Mouse (Mus musculus): ENCODE measurements at regions not wholly inside any gene's neighbourhood (a gene's known extent, or its start where the extent isn't known, plus 50 kb on each side); places are given as distances from the start of the nearest gene placed in this dataset.

GRCm38 (mm10) chr9:43575659-43576058, 168.1 kb upstream of the Nectin1 start:
- Histone ChIP-seq H3K4me1 (no peaks in the 10 kb centered on the region), H3K9me3 (no peaks in the 10 kb centered on the region), H3K4me2 (replicated peaks) (no peak overlapping the region), H3K9ac (no peak overlapping the region), H3K27ac (no peak overlapping the region), H3K4me3 (no peak overlapping the region), H3K36me3 (no peaks in the 10 kb centered on the region), H3K27me3 (no peaks in the 10 kb centered on the region)
- 88% methylated on average over 6 of the region's 6 CpGs for WGBS
- no peak for ATAC-seq (ENCODE audit: insufficient number of reproducible peaks, insufficient read depth, low FRiP score, low TSS enrichment)

DNA sequence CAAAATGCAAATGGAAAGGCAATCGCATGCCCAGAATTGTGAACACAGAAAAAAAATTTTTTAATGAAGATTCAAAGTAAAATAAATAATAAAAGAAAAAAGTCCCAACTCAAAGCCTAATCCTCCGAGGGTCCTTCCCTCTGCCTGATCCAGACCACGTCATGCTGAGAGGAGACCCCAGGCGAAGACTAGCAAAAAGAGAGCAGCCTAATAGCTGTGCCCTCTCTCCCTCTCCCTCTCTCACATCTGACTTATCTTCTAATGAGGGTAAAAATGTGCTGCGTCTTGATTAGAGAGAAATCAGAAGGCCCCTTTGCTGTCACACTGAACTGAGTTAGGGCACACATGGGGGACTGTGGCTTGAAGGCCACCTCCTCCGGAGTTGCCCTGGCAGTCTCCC, 163.1 kb upstream of the Nectin1 start:
- no peak overlapping the region for H3K4me3 ChIP-seq
- H3K4me2 ChIP-seq (replicated peaks), result no peak overlapping the region
- no peak for ATAC-seq (ENCODE audit: insufficient number of reproducible peaks, insufficient read depth, low FRiP score, low TSS enrichment)
- H3K9me3 ChIP-seq, result no peaks in the 10 kb centered on the region
- 42% methylated on average over 6 of the region's 6 CpGs for WGBS
- no peaks in the 10 kb centered on the region for H3K36me3 ChIP-seq
- no peaks in the 10 kb centered on the region for H3K4me1 ChIP-seq
- H3K9ac ChIP-seq, result no peak overlapping the region
- no peaks in the 10 kb centered on the region for H3K27me3 ChIP-seq
- H3K27ac ChIP-seq, result no peak overlapping the region

GRCm38 (mm10) chr9:43585616-43586015, 158.2 kb upstream of the Nectin1 start:
- Histone ChIP-seq H3K27me3 (no peaks in the 10 kb centered on the region), H3K9ac (no peak overlapping the region), H3K9me3 (no peaks in the 10 kb centered on the region), H3K4me2 (replicated peaks) (no peak overlapping the region), H3K4me3 (no peak overlapping the region), H3K36me3 (no peaks in the 10 kb centered on the region), H3K4me1 (no peaks in the 10 kb centered on the region), H3K27ac (no peak overlapping the region)
- no peak for ATAC-seq (ENCODE audit: insufficient number of reproducible peaks, insufficient read depth, low FRiP score, low TSS enrichment)
- 54% methylated on average over 6 of the region's 6 CpGs for WGBS

GRCm38 (mm10) chr9:43593236-43593635, 150.5 kb upstream of the Nectin1 start:
- Histone ChIP-seq H3K36me3 (no peaks in the 10 kb centered on the region), H3K9ac (no peak overlapping the region), H3K27ac (no peak overlapping the region), H3K4me2 (replicated peaks) (no peak overlapping the region), H3K27me3 (no peaks in the 10 kb centered on the region), H3K4me3 (no peak overlapping the region), H3K9me3 (no peaks in the 10 kb centered on the region), H3K4me1 (no peaks in the 10 kb centered on the region)
- WGBS, result 74% methylated on average over 6 of the region's 6 CpGs
- ATAC-seq (ENCODE audit: insufficient number of reproducible peaks, insufficient read depth, low FRiP score, low TSS enrichment), result no peak

DNA sequence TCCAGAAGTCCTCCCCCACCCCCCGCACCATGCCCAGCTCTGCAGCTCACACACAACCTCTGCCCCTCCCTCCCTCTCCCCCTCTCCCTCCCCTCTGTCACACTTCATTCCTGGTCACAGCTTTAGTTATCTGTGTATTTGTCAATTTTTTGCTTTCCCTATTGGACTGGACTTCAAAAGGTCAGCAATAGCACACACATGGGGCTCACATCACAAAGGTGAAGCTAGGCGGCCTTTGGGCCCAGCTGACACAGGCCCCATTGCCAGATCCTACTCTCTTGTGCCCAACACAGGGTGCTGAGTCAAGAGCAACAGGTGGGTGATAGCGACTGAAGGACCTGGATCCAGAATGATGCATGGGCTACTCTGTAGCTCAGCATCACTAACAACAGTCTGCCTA, 149.0 kb upstream of the Nectin1 start:
- H3K27ac ChIP-seq, result no peak overlapping the region
- 80% methylated on average over 3 of the region's 3 CpGs for WGBS
- H3K9me3 ChIP-seq, result no peaks in the 10 kb centered on the region
- H3K36me3 ChIP-seq, result no peaks in the 10 kb centered on the region
- H3K4me1 ChIP-seq, result no peaks in the 10 kb centered on the region
- H3K4me3 ChIP-seq, result no peak overlapping the region
- H3K27me3 ChIP-seq, result no peaks in the 10 kb centered on the region
- no peak overlapping the region for H3K4me2 ChIP-seq (replicated peaks)
- ATAC-seq (ENCODE audit: insufficient number of reproducible peaks, insufficient read depth, low FRiP score, low TSS enrichment), result no peak
- no peak overlapping the region for H3K9ac ChIP-seq

GRCm38 (mm10) chr9:43595461-43595860, 148.3 kb upstream of the Nectin1 start:
- Histone ChIP-seq H3K9ac (no peak overlapping the region), H3K9me3 (no peaks in the 10 kb centered on the region), H3K4me2 (replicated peaks) (no peak overlapping the region), H3K27ac (no peak overlapping the region), H3K27me3 (no peaks in the 10 kb centered on the region), H3K4me3 (no peak overlapping the region), H3K4me1 (no peaks in the 10 kb centered on the region), H3K36me3 (no peaks in the 10 kb centered on the region)
- ATAC-seq (ENCODE audit: insufficient number of reproducible peaks, insufficient read depth, low FRiP score, low TSS enrichment), result no peak
- WGBS, result 71% methylated on average over 4 of the region's 4 CpGs

- no peak for ATAC-seq (ENCODE audit: insufficient number of reproducible peaks, insufficient read depth, low FRiP score, low TSS enrichment)
- H3K36me3 ChIP-seq, result no peaks in the 10 kb centered on the region
- no peak overlapping the region for H3K27ac ChIP-seq
- H3K4me2 ChIP-seq (replicated peaks), result no peak overlapping the region
- H3K27me3 ChIP-seq, result no peaks in the 10 kb centered on the region
- H3K9me3 ChIP-seq, result no peaks in the 10 kb centered on the region
- H3K9ac ChIP-seq, result no peak overlapping the region
- 63% methylated on average over 2 of the region's 2 CpGs for whole genome bisulfite sequencing
- H3K4me3 ChIP-seq, result no peak overlapping the region
- H3K4me1 ChIP-seq, result no peaks in the 10 kb centered on the region
Measured at GRCm38 (mm10) chr9:43600396-43600795, 143.4 kb upstream of the Nectin1 start.

GRCm38 (mm10) chr9:43617632-43618031, 126.2 kb upstream of the Nectin1 start:
- H3K4me3 ChIP-seq, result no peak overlapping the region
- no peak overlapping the region for H3K9ac ChIP-seq
- 38% methylated on average over 12 of the region's 12 CpGs for WGBS

GRCm38 (mm10) chr9:43627558-43627957, 116.2 kb upstream of the Nectin1 start:
- Histone ChIP-seq H3K9me3 (no peaks in the 10 kb centered on the region), H3K27ac (no peak overlapping the region), H3K27me3 (no peaks in the 10 kb centered on the region), H3K4me1 (no peaks in the 10 kb centered on the region), H3K4me3 (no peak overlapping the region), H3K4me2 (replicated peaks) (no peak overlapping the region), H3K9ac (no peak overlapping the region), H3K36me3 (no peaks in the 10 kb centered on the region)
- 64% methylated on average over 4 of the region's 4 CpGs for WGBS
- ATAC-seq (ENCODE audit: insufficient number of reproducible peaks, insufficient read depth, low FRiP score, low TSS enrichment), result no peak

More at GRCm38 (mm10) chr9:43617632-43618031, 126.2 kb upstream of the Nectin1 start:
- no peaks in the 10 kb centered on the region for H3K9me3 ChIP-seq
- H3K36me3 ChIP-seq, result no peaks in the 10 kb centered on the region
- no peak overlapping the region for H3K27ac ChIP-seq
- H3K4me2 ChIP-seq (replicated peaks), result no peak overlapping the region
- no peaks in the 10 kb centered on the region for H3K4me1 ChIP-seq
- H3K27me3 ChIP-seq, result no peaks in the 10 kb centered on the region
- ATAC-seq (ENCODE audit: insufficient number of reproducible peaks, insufficient read depth, low FRiP score, low TSS enrichment), result no peak

DNA sequence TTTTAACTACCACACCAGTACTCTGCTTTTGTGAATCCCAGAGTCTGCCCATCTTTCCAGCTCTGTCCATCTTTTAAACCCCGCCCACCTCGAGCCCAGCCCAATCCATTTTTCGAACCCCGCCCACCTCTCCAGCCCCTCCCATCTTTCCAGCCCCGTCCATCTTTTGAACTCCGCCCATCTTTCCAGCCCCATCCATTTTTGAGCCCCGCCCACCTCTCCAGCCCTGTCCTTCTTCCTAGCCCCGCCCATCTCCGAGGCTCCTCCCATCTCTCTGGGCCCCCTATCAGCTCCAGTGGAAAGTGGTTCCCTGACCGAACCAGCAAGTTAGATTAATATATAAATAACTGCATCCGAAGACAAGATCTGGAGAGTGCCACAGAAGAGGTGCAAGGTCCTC, 115.0 kb upstream of the Nectin1 start:
- 44% methylated on average over 11 of the region's 11 CpGs for WGBS
- no peaks in the 10 kb centered on the region for H3K9me3 ChIP-seq
- no peak overlapping the region for H3K4me2 ChIP-seq (replicated peaks)
- no peak for ATAC-seq (ENCODE audit: insufficient number of reproducible peaks, insufficient read depth, low FRiP score, low TSS enrichment)
- no peaks in the 10 kb centered on the region for H3K27me3 ChIP-seq
- no peak overlapping the region for H3K27ac ChIP-seq
- H3K36me3 ChIP-seq, result no peaks in the 10 kb centered on the region
- no peak overlapping the region for H3K4me3 ChIP-seq
- H3K9ac ChIP-seq, result no peak overlapping the region
- no peaks in the 10 kb centered on the region for H3K4me1 ChIP-seq

- no peak for ATAC-seq (ENCODE audit: insufficient number of reproducible peaks, insufficient read depth, low FRiP score, low TSS enrichment)
- no peak overlapping the region for H3K4me3 ChIP-seq
- H3K27ac ChIP-seq, result no peak overlapping the region
- no peaks in the 10 kb centered on the region for H3K36me3 ChIP-seq
- no peak overlapping the region for H3K9ac ChIP-seq
- H3K27me3 ChIP-seq, result 0 out of 2 replicates have a peak, but pooled peaks cover 3% of the 10 kb centered on the region
- 82% methylated on average over 11 of the region's 11 CpGs for WGBS
- no peaks in the 10 kb centered on the region for H3K4me1 ChIP-seq
- no peak overlapping the region for H3K4me2 ChIP-seq (replicated peaks)
- no peaks in the 10 kb centered on the region for H3K9me3 ChIP-seq
Measured at GRCm38 (mm10) chr9:43636372-43636965, 107.3 kb upstream of the Nectin1 start.

GRCm38 (mm10) chr9:43658186-43658585, 85.6 kb upstream of the Nectin1 start:
- Histone ChIP-seq H3K4me2 (replicated peaks) (no peak overlapping the region), H3K4me1 (no peaks in the 10 kb centered on the region), H3K9ac (no peak overlapping the region), H3K27me3 (no peaks in the 10 kb centered on the region), H3K9me3 (no peaks in the 10 kb centered on the region), H3K27ac (no peak overlapping the region), H3K4me3 (no peak overlapping the region), H3K36me3 (no peaks in the 10 kb centered on the region)
- 73% methylated on average over 3 of the region's 3 CpGs for WGBS
- no peak for ATAC-seq (ENCODE audit: insufficient number of reproducible peaks, insufficient read depth, low FRiP score, low TSS enrichment)

GRCm38 (mm10) chr9:43659237-43659636, 84.5 kb upstream of the Nectin1 start:
- Histone ChIP-seq H3K9me3 (no peaks in the 10 kb centered on the region), H3K9ac (no peak overlapping the region), H3K4me3 (no peak overlapping the region), H3K27me3 (no peaks in the 10 kb centered on the region), H3K4me2 (replicated peaks) (no peak overlapping the region), H3K4me1 (no peaks in the 10 kb centered on the region), H3K27ac (no peak overlapping the region), H3K36me3 (no peaks in the 10 kb centered on the region)
- no peak for ATAC-seq (ENCODE audit: insufficient number of reproducible peaks, insufficient read depth, low FRiP score, low TSS enrichment)
- WGBS, result 60% methylated on average over 6 of the region's 6 CpGs

Data from embryonic facial prominence, embryonic 12.5 days (tissue).